Mouse (Mus musculus) kidney, adult 2 months (tissue): ENCODE measurements around the gene Kazn.

Experiments
- CTCF ChIP-seq: fragments of 200-500 bp; conservative IDR thresholded peaks from 2 replicates; pipeline ENCODE4 v1.5.1; 2011; ENCODE audit warnings: low read depth, mild to moderate bottlenecking, control low read depth, low read length, moderate library complexity, mixed read lengths; ENCODE audit not compliant: insufficient read depth, insufficient read length
- POLR2A ChIP-seq: fragments of 200-500 bp; IDR thresholded peaks from one replicate; pipeline ENCODE4 v1.6.1; 2011; ENCODE audit warnings: low read depth, low read length, control low read depth

DNA sequence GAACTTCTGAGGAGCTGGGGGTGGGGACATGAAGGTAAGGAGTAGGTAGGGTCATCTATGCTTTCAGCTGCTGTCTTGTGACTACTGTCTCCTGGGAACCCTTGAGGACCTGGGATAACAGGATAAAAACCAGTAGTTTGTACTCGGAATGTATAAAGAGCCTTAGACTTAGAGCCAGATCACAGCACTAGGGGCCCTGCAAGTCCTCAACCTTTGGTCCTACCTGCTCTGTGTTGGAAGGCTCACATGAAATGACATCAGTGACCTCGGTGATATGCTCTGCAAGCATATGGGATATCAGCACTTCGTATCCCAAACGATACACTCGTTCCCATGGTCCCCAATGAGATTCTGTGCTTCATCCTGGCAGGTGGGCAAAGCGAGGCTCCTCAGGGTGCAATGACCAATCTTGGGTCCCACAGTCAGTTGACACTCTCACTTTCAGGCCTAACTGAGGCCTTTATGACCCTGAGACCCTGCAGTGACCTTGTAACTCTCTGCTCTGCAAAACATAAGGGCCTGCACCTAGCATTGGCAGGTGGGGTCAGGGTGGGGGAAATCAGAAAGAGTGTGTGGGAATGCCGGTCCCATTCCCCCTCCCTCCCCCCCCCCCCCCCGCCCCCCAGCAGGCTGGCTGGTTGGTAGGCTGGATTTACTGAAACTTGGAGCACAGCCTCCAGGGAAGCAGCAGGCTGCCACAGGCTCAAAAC is 67.3 kb downstream of the Kazn start:
- TF ChIP-seq CTCF: no peak
- no peak for TF ChIP-seq POLR2A
